Mouse (Mus musculus): ENCODE data around the gene Gsta4.

DNA sequence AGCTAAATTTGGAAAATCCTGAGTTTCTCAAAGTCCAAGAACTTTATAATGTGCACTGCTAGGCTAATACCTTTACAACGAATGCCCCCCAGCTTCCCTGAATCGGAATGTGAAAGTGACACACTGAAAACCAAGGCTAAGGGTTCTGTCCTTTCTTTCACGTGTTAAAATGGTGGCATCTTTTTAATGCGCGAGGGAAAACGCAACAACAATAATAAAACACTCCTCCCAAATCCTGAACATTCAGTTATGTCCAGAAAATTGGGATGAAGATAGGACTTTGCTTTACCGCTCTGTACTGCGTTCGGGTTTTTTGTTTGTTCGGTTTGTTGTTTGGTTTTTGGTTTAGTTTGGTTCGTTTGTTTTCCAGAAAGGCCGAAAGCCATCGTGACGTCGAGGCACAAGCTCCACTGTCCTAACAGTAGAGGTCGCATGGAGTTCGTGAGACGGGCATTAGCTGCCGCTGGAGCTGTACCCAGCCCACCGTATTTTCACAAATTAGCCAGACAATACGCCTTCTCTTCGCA is 6.3 kb upstream of the Gsta4 start:
- TF ChIP-seq POLR2A (IDR thresholded peaks at IDR 0.05; ENCODE audit: borderline replicate concordance, insufficient read depth, low read length), result no peak
- TF ChIP-seq CTCF (IDR thresholded peaks at IDR 0.05; ENCODE audit: borderline replicate concordance, insufficient read depth, low read depth, low read length), result peak; percentile 73
